Mouse (Mus musculus) CD4-positive, CD25-positive, alpha-beta regulatory T cell, adult 4 months (primary cell): ENCODE data around the gene Dnaic2. TPM values are rescaled to one million over a fixed set of nuclear protein-coding genes. Genes with fewer than 3 reads are reported as not detected.

Experiments
- ATAC-seq: one replicate; pipeline ENCODE4 v1.8.0; 2017
- polyA plus RNA-seq, 2 experiments: library from polyadenylated mRNA; unstranded; fragments of 100-300 nt; shearing (Covaris generic); gene quantifications; one replicate each; pipeline ENCODE4 v1.2.1; 2017

Dnaic2 gene
- polyA plus RNA-seq, 2 experiments from 2014 or later: not detected

GRCm38 (mm10) chr11:114798624-114799023 is 71.4 kb downstream of the Dnaic2 start, which contains the start of gene Gpr142:
Gene Gpr142 (plus strand): TSS chr11:114798924.
- no peak for ATAC-seq

GRCm38 (mm10) chr11:114801906-114802305 is 74.7 kb downstream of the Dnaic2 start:
- no peak for ATAC-seq

GRCm38 (mm10) chr11:114802540-114803267 is 75.5 kb downstream of the Dnaic2 start:
- ATAC-seq: no peak

- ATAC-seq: no peak
These were observed 76.8 kb downstream of the Dnaic2 start for GRCm38 (mm10) chr11:114803990-114804389.

GRCm38 (mm10) chr11:114807025-114807424 is 79.8 kb downstream of the Dnaic2 start:
- ATAC-seq: no peak

Other genes starting within 250 kb of the Dnaic2 start
- 1,000 to 10,000 TPM in 1 of 2 experiments, 100 to 1,000 TPM in 1; 937 to 1,379 TPM for gene Rpl38, start 58.9 kb upstream of the Dnaic2 start, polyA plus RNA-seq
- gene Ttyh2, start 52.0 kb upstream of the Dnaic2 start, polyA plus RNA-seq: 1 to 10 TPM; 2.9 to 4.1 TPM
- not detected for gene Kif19a, start 38.0 kb downstream of the Dnaic2 start, polyA plus RNA-seq
- not detected for gene Btbd17, start 68.5 kb downstream of the Dnaic2 start, polyA plus RNA-seq
- gene Gpr142, start 71.5 kb downstream of the Dnaic2 start, polyA plus RNA-seq: not detected
- not detected for gene Gprc5c, start 123.7 kb downstream of the Dnaic2 start, polyA plus RNA-seq
- gene Cd300a, start 162.6 kb downstream of the Dnaic2 start, polyA plus RNA-seq: under 1 TPM; 0.11 to 0.37 TPM
- under 1 TPM in 1 of 2 experiments, not detected in 1; 0.34 TPM for gene Cd300lb, start 207.0 kb downstream of the Dnaic2 start, polyA plus RNA-seq
- not detected for gene Cd300c, start 241.7 kb downstream of the Dnaic2 start, polyA plus RNA-seq